Mouse (Mus musculus): ENCODE data around the gene Ifna7.

Gene Ifna7

DNA sequence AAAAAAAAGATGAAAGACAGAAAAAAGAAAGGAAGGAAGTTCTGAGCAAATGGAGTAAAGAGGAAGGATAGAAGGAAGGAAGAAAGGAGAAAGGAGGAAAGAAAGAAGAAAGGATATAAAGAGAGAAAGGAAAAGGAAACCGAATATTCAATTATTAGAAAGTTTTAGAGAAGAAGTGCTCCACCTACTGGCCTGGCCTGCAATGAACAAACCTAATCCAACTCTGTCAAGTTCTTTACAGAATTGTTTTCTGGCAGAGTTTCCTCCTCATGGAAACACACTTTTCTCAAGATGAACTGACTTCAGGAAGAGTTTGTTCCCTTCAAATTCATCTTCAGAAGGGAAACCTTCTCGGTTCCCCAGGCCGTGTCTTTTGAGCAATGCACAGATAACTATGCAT, 22.8 kb downstream of the Ifna7 start:
- no peak for DNase-seq (ENCODE audit: extremely low read depth, low read depth)

DNA sequence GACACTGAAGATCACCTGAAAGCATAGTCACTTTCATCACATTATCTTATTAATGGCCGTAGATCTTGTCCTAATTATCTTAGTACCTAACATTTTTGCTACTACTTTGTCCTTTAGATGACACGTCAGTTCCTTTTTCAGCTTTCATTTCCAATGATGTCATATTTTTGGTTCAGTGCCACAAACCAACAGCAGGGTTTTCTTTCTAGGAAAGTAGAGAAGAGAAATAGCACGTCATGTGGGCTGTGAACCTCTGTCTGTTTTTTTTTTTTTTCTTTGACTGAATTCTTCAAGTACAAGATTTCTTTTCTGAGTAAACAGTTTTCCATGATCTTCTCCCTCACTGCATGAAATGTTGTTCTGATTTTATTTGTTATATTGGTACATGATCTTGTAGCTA, 24.0 kb downstream of the Ifna7 start:
- DNase-seq (ENCODE audit: extremely low read depth, low read depth): no peak

DNA sequence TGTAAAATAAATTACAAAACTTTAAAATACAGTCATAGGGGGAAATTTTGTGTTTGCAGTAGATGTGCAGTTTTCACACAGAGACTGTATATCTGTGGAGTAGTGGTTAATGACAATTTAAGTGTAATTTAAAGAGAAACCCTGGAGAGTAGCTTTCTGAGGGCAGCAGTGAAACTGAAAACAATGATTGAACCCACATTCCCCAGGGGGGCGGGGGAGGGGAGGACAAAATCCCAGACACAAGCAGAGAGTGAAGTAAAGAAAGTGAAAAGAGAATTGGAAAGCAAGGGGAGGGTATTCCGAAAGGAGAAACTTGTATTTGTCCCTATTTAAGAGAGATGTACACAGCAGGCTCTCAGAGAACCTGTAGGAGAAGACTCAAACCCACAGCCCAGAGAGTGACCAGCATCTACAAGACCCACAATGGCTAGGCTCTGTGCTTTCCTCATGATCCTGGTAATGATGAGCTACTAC, 25.4 kb downstream of the Ifna7 start, which contains the start of gene Ifna4:
Gene Ifna4, plus strand, starts transcription at position 424 of the 474 bp plus-strand sequence.
- DNase-seq (ENCODE audit: extremely low read depth, low read depth): no peak

- no peak for DNase-seq (ENCODE audit: extremely low read depth, low read depth)
These were observed 29.3 kb downstream of the Ifna7 start for GRCm38 (mm10) chr4:88845334-88845733.

DNA sequence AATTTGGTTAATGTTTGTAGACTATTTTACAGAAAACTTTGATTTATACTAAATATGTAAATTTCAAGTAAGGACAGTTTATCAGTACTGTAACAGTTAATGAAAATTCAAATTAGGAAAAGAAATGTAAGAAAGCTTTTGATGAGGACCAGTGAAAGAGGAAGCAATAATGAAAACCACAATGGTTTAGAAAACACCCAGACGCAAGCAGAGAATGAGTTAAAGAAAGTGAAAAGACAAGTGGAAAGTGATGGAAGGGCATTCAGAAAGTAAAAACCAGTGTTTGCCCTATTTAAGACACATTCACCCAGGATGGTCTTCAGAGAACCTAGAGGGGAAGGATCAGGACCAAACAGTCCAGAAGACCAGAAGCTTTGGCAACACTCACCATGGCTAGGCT, 33.7 kb downstream of the Ifna7 start, which contains the start of gene Ifna1:
Gene Ifna1, plus strand, starts transcription at position 390 of the 400 bp plus-strand sequence.
- no peak for DNase-seq (ENCODE audit: extremely low read depth, low read depth)

DNA sequence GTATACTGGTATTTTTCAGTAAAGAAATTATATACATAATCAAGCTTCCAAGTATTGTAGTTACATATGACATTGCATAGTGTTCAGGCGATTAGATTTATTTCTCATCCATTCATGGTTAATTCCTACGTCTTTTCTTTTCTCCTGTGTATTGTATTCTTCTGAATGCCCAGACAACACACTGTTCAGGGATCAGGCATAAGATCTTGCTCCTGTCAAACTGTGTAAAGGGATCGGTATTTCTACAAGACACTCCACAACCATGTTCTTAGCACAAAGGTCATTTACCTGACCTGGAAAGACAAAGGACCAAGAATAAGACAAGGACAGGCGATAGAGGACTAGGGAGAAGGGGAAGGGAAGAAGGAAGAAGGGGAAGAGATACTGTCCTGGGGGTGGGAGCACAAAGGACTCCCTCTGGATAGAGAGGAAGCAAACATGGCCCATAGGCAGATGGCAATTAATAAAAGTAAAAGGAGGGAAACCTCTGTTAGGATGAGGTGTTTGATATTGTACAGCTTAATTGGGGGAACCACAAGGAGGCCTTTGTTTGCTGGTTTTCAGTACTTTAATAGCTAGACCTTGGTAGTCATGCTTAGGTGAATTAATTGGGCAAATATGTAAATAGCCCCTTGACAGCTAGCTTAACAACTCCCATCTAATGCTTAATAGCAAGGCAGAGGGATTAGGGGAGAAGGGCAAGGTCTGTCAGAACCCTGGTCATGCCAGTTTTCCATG, 35.2 kb downstream of the Ifna7 start:
- DNase-seq (ENCODE audit: extremely low read depth, low read depth): no peak

GRCm38 (mm10) chr4:88859214-88859613, 43.2 kb downstream of the Ifna7 start:
- DNase-seq (ENCODE audit: extremely low read depth, low read depth): no peak

- DNase-seq (ENCODE audit: extremely low read depth, low read depth): no peak
These were observed 47.3 kb downstream of the Ifna7 start for GRCm38 (mm10) chr4:88863309-88863708.

GRCm38 (mm10) chr4:88864599-88864998, 48.6 kb downstream of the Ifna7 start:
- peak; percentile 91 for DNase-seq (ENCODE audit: extremely low read depth, low read depth)

DNA sequence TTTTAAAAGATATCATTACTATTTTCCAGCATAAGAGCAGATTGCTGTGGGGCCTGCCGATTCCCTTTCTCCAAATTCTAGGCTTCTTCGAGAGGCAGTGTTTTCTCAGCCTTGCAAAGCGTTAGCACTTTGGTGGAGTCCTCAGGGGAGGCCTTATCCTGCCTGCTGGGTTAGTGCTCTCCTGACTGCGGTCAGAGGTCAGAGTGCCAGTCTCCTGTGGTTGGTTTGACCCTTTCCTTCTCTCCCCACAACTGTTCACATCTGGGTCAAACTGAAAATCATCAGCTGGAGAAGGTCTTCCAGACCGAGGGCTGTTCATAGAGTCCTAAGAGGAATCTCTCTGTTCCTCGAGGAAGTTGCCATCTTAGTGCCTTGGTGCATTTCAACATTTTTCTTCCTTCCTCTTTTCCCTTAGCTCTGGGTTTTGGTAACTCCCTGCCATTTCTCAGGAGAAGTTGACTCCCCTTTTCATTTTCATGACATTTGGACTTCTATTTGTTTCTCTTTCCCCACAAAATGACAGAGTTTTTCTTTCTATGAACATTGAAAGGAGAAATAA, 49.1 kb downstream of the Ifna7 start:
- DNase-seq (ENCODE audit: extremely low read depth, low read depth): peak; percentile 48

All from MEL-GATA-1-ER (cell line).